Mouse (Mus musculus): ENCODE measurements around the gene Kir3dl1. TPM values are rescaled to one million over a fixed set of nuclear protein-coding genes. Genes with fewer than 3 reads are reported as not detected.
"Not testable (repeated sequence)": the region's sequence is repeated elsewhere in the genome, so short reads cannot be mapped to it uniquely, and the experiment has no call there.

The Kir3dl1 gene
- polyA plus RNA-seq (2014; fragmentation: Nextera tagmentation; extraction: Ambion mirVana): not detected in 2 replicates

DNA sequence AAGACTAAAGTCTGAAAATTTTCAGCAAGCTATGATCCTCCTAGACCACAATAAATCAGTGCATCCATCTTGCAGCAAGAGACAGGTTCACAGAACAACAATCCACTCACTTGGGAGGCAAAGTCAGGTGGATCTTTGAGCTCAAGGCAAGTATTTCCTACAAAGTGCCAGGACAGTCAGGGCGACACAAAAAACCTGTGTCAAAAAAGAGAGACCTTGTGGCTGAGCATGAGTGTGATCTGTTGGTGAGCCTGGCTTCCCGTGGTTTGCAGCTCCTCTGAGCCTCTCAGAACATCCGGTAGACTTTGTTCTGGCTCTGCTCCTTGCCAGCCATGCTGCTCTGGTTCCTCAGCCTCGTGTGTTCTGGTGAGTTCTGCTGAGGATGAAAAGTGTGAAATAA is at the start of gene Kir3dl1:
Gene Kir3dl1, plus strand, starts transcription at position 301 of the 400 bp plus-strand sequence.
- not testable (repeated sequence) for H3K4me2 ChIP-seq (ENCODE audit: low read length); H3K4me1 ChIP-seq (replicated peaks; ENCODE audit: control insufficient read depth, insufficient read depth, low read length); H3K36me3 ChIP-seq (ENCODE audit: control insufficient read depth, insufficient read depth, low read length); H3K9ac ChIP-seq (ENCODE audit: low read length); ATAC-seq (replicated peaks; ENCODE audit: low FRiP score, low TSS enrichment, low read depth); DNase-seq (ENCODE audit: low spot score); H3K27me3 ChIP-seq (replicated peaks; ENCODE audit: control insufficient read depth, insufficient read depth, low read length); H3K4me3 ChIP-seq (ENCODE audit: low read depth, low read length); H3K9me3 ChIP-seq (ENCODE audit: control insufficient read depth, low read length); H3K27ac ChIP-seq (ENCODE audit: low read depth)
- 74% methylated on average over 4 of the region's 4 CpGs for WGBS

DNA sequence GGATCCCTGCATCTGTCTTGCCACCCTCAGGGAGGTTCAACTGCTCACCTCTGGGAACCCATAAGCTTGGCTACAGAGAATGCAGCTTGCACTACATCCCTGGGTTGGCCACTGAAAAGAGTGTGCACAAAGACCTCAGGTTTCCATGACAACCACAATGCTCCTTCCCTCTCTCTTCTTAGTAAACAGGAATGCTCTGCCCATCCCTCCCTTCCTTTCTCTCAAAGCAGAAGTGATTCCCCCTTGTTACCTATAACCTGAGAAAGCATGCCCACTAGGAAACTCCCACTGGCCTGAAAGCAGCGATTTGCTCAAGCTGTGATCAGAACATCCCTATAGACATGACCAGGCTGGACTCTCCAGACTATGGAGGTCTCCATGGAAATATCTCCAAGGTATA is 26.2 kb downstream of the Kir3dl1 start, which contains the start of gene Kir3dl2:
Gene Kir3dl2, minus strand, starts transcription at position 101 of the 400 bp plus-strand sequence.
- not testable (repeated sequence) for H3K36me3 ChIP-seq (ENCODE audit: control insufficient read depth, insufficient read depth, low read length); H3K9ac ChIP-seq (ENCODE audit: low read length); ATAC-seq (replicated peaks; ENCODE audit: low FRiP score, low TSS enrichment, low read depth); H3K4me3 ChIP-seq (ENCODE audit: low read depth, low read length); H3K9me3 ChIP-seq (ENCODE audit: control insufficient read depth, low read length); DNase-seq (ENCODE audit: low spot score); H3K27ac ChIP-seq (ENCODE audit: low read depth); H3K27me3 ChIP-seq (replicated peaks; ENCODE audit: control insufficient read depth, insufficient read depth, low read length); H3K4me2 ChIP-seq (ENCODE audit: low read length); H3K4me1 ChIP-seq (replicated peaks; ENCODE audit: control insufficient read depth, insufficient read depth, low read length)
- WGBS: 61% methylated on average over 1 of the region's 1 CpGs

GRCm38 (mm10) chrX:136569094-136569493 is 51.3 kb downstream of the Kir3dl1 start:
- not testable (repeated sequence) for DNase-seq (ENCODE audit: low spot score); H3K9ac ChIP-seq (ENCODE audit: low read length); H3K36me3 ChIP-seq (ENCODE audit: control insufficient read depth, insufficient read depth, low read length); H3K4me1 ChIP-seq (replicated peaks; ENCODE audit: control insufficient read depth, insufficient read depth, low read length); ATAC-seq (replicated peaks; ENCODE audit: low FRiP score, low TSS enrichment, low read depth); H3K4me2 ChIP-seq (ENCODE audit: low read length); H3K9me3 ChIP-seq (ENCODE audit: control insufficient read depth, low read length); H3K27me3 ChIP-seq (replicated peaks; ENCODE audit: control insufficient read depth, insufficient read depth, low read length); H3K4me3 ChIP-seq (ENCODE audit: low read depth, low read length); H3K27ac ChIP-seq (ENCODE audit: low read depth)
- WGBS: 90% methylated on average over 9 of the region's 9 CpGs

Other genes starting within 250 kb of the Kir3dl1 start
- gene Bex3, start 247.7 kb upstream of the Kir3dl1 start, polyA plus RNA-seq (2014; fragmentation: Nextera tagmentation; extraction: Ambion mirVana): 460 and 504 TPM in 2 replicates
- gene Kir3dl2, start 26.1 kb downstream of the Kir3dl1 start, polyA plus RNA-seq (2014; fragmentation: Nextera tagmentation; extraction: Ambion mirVana): not detected in 2 replicates
- gene Tceal3, start 72.8 kb downstream of the Kir3dl1 start, polyA plus RNA-seq (2014; fragmentation: Nextera tagmentation; extraction: Ambion mirVana): 3.4 and 4.6 TPM in 2 replicates
- 8.2 and 8.7 TPM in 2 replicates for gene Tceal1, start 190.0 kb downstream of the Kir3dl1 start, polyA plus RNA-seq (2014; fragmentation: Nextera tagmentation; extraction: Ambion mirVana)
- gene Morf4l2, start 225.7 kb downstream of the Kir3dl1 start, polyA plus RNA-seq (2014; fragmentation: Nextera tagmentation; extraction: Ambion mirVana): 471 and 491 TPM in 2 replicates

All from intestine, embryonic 14.5 days (tissue).